Mouse (Mus musculus): Measurements from ENCODE around the gene Plcl1.

- TF ChIP-seq CTCF (IDR thresholded peaks at IDR 0.05; ENCODE audit: low read depth, low read length) (no peak), POLR2A (IDR thresholded peaks at IDR 0.05; ENCODE audit: borderline replicate concordance, low read depth, low read length) (no peak)
These were observed 82.5 kb downstream of the Plcl1 start for GRCm38 (mm10) chr1:55488261-55488660.
